In the genomic region with DNA sequence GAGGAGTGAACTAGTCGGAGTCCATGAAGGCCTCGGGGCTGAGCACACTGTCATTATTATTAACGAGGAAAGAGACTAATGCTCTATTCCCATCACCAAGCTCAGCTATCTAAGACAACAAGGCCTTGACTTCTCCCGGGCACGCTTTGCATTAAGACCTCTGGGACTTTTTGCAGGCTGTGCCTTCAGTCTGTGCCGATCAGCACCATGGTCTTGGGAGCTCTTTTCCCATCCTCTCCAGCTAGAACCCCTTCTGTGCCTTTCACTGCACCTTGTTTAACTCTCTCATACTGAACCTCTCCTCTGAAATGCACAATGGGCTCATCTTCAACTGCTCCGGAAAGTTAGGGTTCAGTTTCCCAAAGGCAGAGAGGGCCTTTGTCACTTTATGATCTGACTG, we compare ENCODE assay signal across 17 mouse cellular contexts.
"Had no signal": no experiment of that assay in that cellular context is flagged by ENCODE, and none has a peak within 500 bp of the region (broad histone marks: within the 10 kb centered on the region; RNA-seq: fewer than 3 reads in every experiment).

No protein-coding gene starts in this region.

- H3K36me3 ChIP-seq: limb, embryonic 15.5 days; liver, embryonic 12.5 days had no signal

- ATAC-seq: liver, embryonic 12.5 days; midbrain, embryonic 13.5 days had no signal

- H3K4me3 ChIP-seq: layer of hippocampus, adult 2 months; limb, embryonic 15.5 days; liver, embryonic 12.5 days; midbrain, embryonic 13.5 days had no signal

- H3K4me2 ChIP-seq: limb, embryonic 15.5 days; liver, embryonic 12.5 days; lung, embryonic 14.5 days; midbrain, embryonic 13.5 days had no signal

- H3K9me3 ChIP-seq: limb, embryonic 15.5 days; liver, embryonic 12.5 days; midbrain, embryonic 13.5 days had no signal

- H3K27me3 ChIP-seq: limb, embryonic 15.5 days; midbrain, embryonic 13.5 days had no signal

- DNase-seq: kidney, adult 11 months; kidney, adult 9 months; kidney, postnatal 10 days; kidney, postnatal 4 days; left cerebral cortex, postnatal 4 days; lung, embryonic 14.5 days; lung, postnatal 10 days; lung, postnatal 4 days; retina, postnatal 1 day; right cerebral cortex, postnatal 4 days; spleen, adult 18-20 months; thymus, adult 18-20 months; thymus, postnatal 25 days had no signal

- H3K9ac ChIP-seq: limb, embryonic 15.5 days; liver, embryonic 12.5 days; lung, embryonic 14.5 days; midbrain, embryonic 13.5 days had no signal

- H3K27ac ChIP-seq: layer of hippocampus, adult 2 months; limb, embryonic 15.5 days; liver, embryonic 12.5 days; midbrain, embryonic 13.5 days had no signal
